Mouse (Mus musculus) midbrain, embryonic 14.5 days (tissue): ENCODE measurements around the gene Ren1. TPM values are rescaled to one million over a fixed set of nuclear protein-coding genes. Genes with fewer than 3 reads are reported as not detected.

Experiments used
- ATAC-seq: fragments of 200-750 bp; cut with Nextera tagmentation; 2 replicates; pipeline ENCODE4 v1.8.0; 2017; ENCODE audit warnings: moderate number of reproducible peaks, moderate library complexity; ENCODE audit not compliant: low FRiP score, low TSS enrichment
- DNase-seq: peaks from one replicate; pipeline ENCODE4 v3.0.0-alpha.2; 2015
- H3K27ac ChIP-seq: fragments of 300-500 bp; sonication (generic); replicated peaks from 2 replicates; pipeline ENCODE4 v1.5.1; 2014; ENCODE audit warnings: mild to moderate bottlenecking, low read depth, low read length, moderate library complexity
- H3K27me3 ChIP-seq: fragments of 300-500 bp; sonication (generic); 2 replicates; pipeline ENCODE4 v1.6.1; 2014; ENCODE audit warnings: low read length, control low read depth, mixed read lengths; ENCODE audit not compliant: control insufficient read depth, insufficient read depth
- H3K36me3 ChIP-seq: fragments of 300-500 bp; sonication (generic); 2 replicates; pipeline ENCODE4 v1.6.1; 2014; ENCODE audit warnings: low read length, control low read depth; ENCODE audit not compliant: control insufficient read depth, insufficient read depth
- H3K4me1 ChIP-seq: fragments of 300-500 bp; sonication (generic); 2 replicates; pipeline ENCODE4 v1.6.1; 2014; ENCODE audit warnings: mild to moderate bottlenecking, antibody characterized with exemption, low read length, control low read depth; ENCODE audit not compliant: control insufficient read depth, insufficient read depth
- H3K4me2 ChIP-seq: fragments of 300-500 bp; sonication (generic); 2 replicates; pipeline ENCODE4 v1.6.1; 2014; ENCODE audit warnings: mild to moderate bottlenecking, low read length, moderate library complexity
- H3K4me3 ChIP-seq: fragments of 300-500 bp; sonication (generic); replicated peaks from 2 replicates; pipeline ENCODE4 v1.5.1; 2014; ENCODE audit warnings: low read depth, low read length
- H3K9ac ChIP-seq: fragments of 300-500 bp; sonication (generic); replicated peaks from 2 replicates; pipeline ENCODE4 v1.6.1; 2014; ENCODE audit warnings: mild to moderate bottlenecking, low read length, moderate library complexity
- H3K9me3 ChIP-seq: fragments of 300-500 bp; sonication (generic); 2 replicates; pipeline ENCODE4 v1.6.1; 2016; ENCODE audit warnings: low read length, control low read depth, mixed read lengths; ENCODE audit not compliant: control insufficient read depth
- WGBS: fragments of 180-500 bp; shearing (Covaris S2); extraction: QIAGEN DNeasy Blood & Tissue Kit; methylation state at CpG from one replicate; pipeline ENCODE4 v1.1.7; 2014; 5-methylcytosine and 5-hydroxymethylcytosine counted together
- polyA plus RNA-seq: library from polyadenylated mRNA; unstranded; fragments of >200 nt; fragmentation: Nextera tagmentation; extraction: Ambion mirVana; gene quantifications from 2 replicates; pipeline ENCODE4 v1.2.1, GENCODE M21; 2014

The Ren1 gene
- polyA plus RNA-seq, 1 experiment from 2014 or later = not detected

DNA sequence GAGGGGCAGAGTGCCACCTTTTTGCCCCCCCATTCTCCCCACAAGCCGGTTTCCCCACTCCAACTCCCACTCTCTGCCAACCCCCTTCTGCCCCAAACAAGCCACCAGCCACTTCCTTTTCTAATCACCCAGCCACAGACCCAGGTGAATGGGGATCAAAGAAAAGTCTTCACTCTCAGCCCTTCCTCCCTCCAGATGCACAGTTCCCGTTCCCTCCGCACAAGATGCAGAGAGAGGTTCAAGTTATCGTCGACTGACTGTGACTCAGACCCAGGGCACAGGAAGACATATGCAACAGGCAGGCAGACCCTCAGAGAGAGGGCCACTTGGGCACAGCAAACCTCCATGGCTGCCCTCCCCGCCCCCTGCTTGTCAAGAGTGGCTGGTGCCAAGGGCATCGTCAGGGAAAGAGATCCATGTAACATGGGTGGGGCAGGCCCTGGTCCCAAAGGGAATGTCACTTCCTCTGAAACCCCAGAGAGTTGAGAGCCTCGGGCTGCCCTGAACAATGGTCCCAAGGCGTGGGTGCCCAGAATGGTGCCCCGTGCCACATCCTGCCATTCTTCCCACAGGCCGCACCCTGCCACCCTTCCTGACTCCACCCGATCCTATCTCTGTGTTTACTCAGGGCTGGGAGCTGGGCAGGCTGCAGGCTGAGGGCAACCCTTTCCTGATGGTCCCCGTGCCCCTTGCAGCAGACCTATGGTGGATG lies 49.9 kb downstream of the Ren1 start:
- Histone ChIP-seq H3K4me2 (no peak overlapping the region), H3K4me3 (no peak overlapping the region), H3K36me3 (no peaks in the 10 kb centered on the region), H3K27me3 (no peaks in the 10 kb centered on the region), H3K9me3 (no peaks in the 10 kb centered on the region), H3K27ac (no peak overlapping the region), H3K4me1 (peaks cover 18% of the 10 kb centered on the region), H3K9ac (no peak overlapping the region)
- ATAC-seq = no peak
- WGBS = 83% methylated on average over 13 of the region's 13 CpGs
- DNase-seq = no peak

DNA sequence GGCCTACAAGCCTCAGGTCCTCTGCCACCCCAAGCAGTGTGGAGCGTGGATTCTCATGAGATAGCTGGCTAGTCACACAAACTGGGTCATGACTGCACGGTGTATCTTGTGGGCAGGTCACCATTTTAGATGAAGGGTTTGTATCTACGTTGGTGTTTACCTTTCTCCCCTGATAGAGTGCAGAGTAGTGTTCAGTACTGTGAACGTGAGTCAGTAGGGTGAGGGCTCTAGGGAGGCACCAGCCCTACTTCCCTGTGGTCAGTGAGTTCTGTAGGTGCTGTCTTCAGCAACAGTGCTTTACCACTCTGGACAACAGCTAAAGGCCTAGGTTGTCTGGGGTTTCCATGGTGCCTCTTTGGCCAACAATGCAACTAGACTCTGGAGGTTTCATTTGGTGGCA lies 53.7 kb downstream of the Ren1 start:
- H3K4me3 ChIP-seq = no peak overlapping the region
- WGBS = 90% methylated on average over 4 of the region's 4 CpGs
- H3K27ac ChIP-seq = no peak overlapping the region
- H3K4me2 ChIP-seq = no peak overlapping the region
- no peak overlapping the region for H3K9ac ChIP-seq
- no peak for DNase-seq
- no peaks in the 10 kb centered on the region for H3K36me3 ChIP-seq
- H3K9me3 ChIP-seq = no peaks in the 10 kb centered on the region
- H3K27me3 ChIP-seq = no peaks in the 10 kb centered on the region
- peaks cover 4% of the 10 kb centered on the region for H3K4me1 ChIP-seq
- ATAC-seq = no peak

- H3K9ac ChIP-seq = no peak overlapping the region
- no peak overlapping the region for H3K4me2 ChIP-seq
- ATAC-seq (no peak), DNase-seq (no peak)
- H3K4me3 ChIP-seq = no peak overlapping the region
- H3K9me3 ChIP-seq = no peaks in the 10 kb centered on the region
- no peaks in the 10 kb centered on the region for H3K27me3 ChIP-seq
- H3K36me3 ChIP-seq = no peaks in the 10 kb centered on the region
- no peak overlapping the region for H3K27ac ChIP-seq
- WGBS = 85% methylated on average over 7 of the region's 7 CpGs
- H3K4me1 ChIP-seq = peaks cover 9% of the 10 kb centered on the region
Measured at GRCm38 (mm10) chr1:133406614-133407013, 56.3 kb downstream of the Ren1 start.

- no peak overlapping the region for H3K27ac ChIP-seq
- ATAC-seq (no peak), DNase-seq (no peak)
- H3K4me3 ChIP-seq = no peak overlapping the region
- no peak overlapping the region for H3K4me2 ChIP-seq
- no peak overlapping the region for H3K9ac ChIP-seq
- 58% methylated on average over 6 of the region's 6 CpGs for WGBS
- H3K27me3 ChIP-seq = no peaks in the 10 kb centered on the region
- H3K9me3 ChIP-seq = no peaks in the 10 kb centered on the region
- no peaks in the 10 kb centered on the region for H3K36me3 ChIP-seq
- H3K4me1 ChIP-seq = peaks cover 15% of the 10 kb centered on the region
Measured at GRCm38 (mm10) chr1:133407436-133407835, 57.1 kb downstream of the Ren1 start.

DNA sequence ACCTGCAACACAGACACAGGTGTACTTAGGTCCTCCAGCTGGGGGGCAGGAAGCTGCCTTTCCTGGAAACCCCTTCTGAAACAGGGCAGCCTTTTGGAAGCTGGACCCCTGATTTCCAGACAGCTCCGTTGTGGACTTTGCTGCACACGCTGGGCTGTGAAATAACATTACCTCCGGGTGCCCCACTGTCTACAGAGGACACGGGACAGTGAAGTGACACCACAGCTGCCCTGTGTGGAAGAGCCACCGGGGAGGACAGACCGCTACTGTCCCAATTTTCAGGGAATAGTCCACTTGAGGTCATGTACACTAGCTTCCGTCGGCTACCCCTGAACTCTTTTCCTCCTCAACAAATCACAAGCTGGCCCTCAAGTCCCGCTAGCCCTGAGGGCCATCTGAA lies 58.0 kb downstream of the Ren1 start:
- Histone ChIP-seq H3K4me1 (peaks cover 18% of the 10 kb centered on the region), H3K27me3 (no peaks in the 10 kb centered on the region), H3K9me3 (no peaks in the 10 kb centered on the region), H3K27ac (no peak overlapping the region), H3K4me2 (no peak overlapping the region), H3K9ac (no peak overlapping the region), H3K4me3 (no peak overlapping the region), H3K36me3 (no peaks in the 10 kb centered on the region)
- DNase-seq = no peak
- 51% methylated on average over 9 of the region's 9 CpGs for WGBS
- no peak for ATAC-seq

DNA sequence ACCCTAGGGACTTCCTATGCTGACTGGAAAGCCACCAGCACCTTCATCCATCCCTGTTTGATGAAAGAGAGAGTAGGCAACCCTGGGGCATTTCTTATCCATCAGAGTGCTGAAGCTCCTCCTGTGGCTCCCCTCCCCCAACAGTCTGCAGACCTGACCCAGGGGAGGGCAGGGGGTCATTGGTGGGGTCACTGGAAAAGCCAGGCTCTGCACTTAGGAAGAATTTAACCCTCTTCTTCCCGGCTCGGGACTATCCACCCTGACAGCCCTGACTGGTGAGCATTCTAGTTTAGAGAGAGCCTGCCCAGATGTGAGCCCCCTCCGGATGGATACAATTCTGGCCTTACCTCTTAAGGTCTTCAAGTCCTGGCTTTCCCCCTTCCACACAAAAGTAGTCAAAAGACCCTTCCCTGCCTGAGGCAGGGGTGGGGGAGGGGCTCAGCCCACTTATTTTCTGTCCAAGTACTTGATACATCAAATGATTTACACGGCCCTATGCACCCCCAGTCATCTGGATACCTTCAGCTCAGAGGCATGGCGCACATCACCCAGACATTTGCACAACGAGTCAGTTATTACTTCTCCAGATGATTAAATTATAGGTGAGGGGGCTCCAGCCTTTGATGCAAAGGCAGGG lies 58.7 kb downstream of the Ren1 start:
- H3K9ac ChIP-seq = no peak overlapping the region
- DNase-seq = no peak
- WGBS = 14% methylated on average over 6 of the region's 6 CpGs

GRCm38 (mm10) chr1:133409786-133410185 lies 59.5 kb downstream of the Ren1 start:
- Histone ChIP-seq H3K27me3 (no peaks in the 10 kb centered on the region), H3K4me2 (no peak overlapping the region), H3K9ac (no peak overlapping the region), H3K4me3 (no peak overlapping the region), H3K27ac (no peak overlapping the region), H3K4me1 (peaks cover 18% of the 10 kb centered on the region), H3K36me3 (no peaks in the 10 kb centered on the region), H3K9me3 (no peaks in the 10 kb centered on the region)
- WGBS = 60% methylated on average over 9 of the region's 9 CpGs
- ATAC-seq = no peak
- no peak for DNase-seq

More for the DNA sequence above, 58.7 kb downstream of the Ren1 start:
- no peaks in the 10 kb centered on the region for H3K36me3 ChIP-seq
- H3K27me3 ChIP-seq = no peaks in the 10 kb centered on the region
- no peak overlapping the region for H3K27ac ChIP-seq
- peaks cover 18% of the 10 kb centered on the region for H3K4me1 ChIP-seq
- H3K4me3 ChIP-seq = no peak overlapping the region
- no peak overlapping the region for H3K4me2 ChIP-seq
- no peak for ATAC-seq
- no peaks in the 10 kb centered on the region for H3K9me3 ChIP-seq
